Mouse (Mus musculus) kidney, adult 10 weeks (tissue): ENCODE data around the gene Pla2g4d. TPM values are rescaled to one million over a fixed set of nuclear protein-coding genes. Genes with fewer than 3 reads are reported as not detected.

ENCODE experiments used
- polyA plus RNA-seq: library from polyadenylated mRNA; stranded (reverse); fragments of 350-450 nt; fragmentation: Illumina TruSeq; extraction: RNeasy Lipid Tissue Mini Kit (QIAGEN cat#74804); gene quantifications from one replicate; pipeline ENCODE4 v1.2.3, GENCODE M21; 2014; ENCODE audit warnings: low read depth, low replicate concordance

Gene Pla2g4d
- not detected for polyA plus RNA-seq

GRCm38 (mm10) chr2:120288995-120289394, at the start of gene Pla2g4d:
Gene Pla2g4d, minus strand, starts transcription at chr2:120289197.

DNA sequence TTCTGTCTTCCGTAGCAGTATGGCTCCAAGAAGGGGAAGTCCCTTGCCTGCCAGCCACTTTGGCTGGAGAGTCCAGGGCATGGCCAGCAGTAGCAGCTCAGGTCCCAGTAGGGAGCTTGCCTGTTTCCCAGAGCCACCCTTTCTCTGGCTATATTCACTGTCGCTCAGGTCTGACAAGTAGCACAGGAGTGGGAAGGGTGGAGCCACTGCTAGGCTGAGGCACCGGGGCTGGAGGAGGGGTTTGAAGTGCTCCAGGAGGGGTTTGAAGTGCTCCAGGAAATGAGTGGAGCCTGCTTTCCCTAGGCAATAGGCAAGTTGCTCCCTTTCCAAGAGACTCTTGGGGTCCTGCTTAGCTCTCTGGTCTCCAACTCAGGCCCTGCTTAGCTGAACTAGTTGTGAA, 25.0 kb upstream of the Pla2g4d start, which contains the start of gene Pla2g4f:
TSS of gene Pla2g4f (minus strand) at position 190 of the 400 bp plus-strand sequence.

GRCm38 (mm10) chr2:120244679-120245420, 44.1 kb downstream of the Pla2g4d start, which contains the start of gene Pla2g4e:
Gene Pla2g4e, minus strand, starts transcription at chr2:120245335.

Other genes with a start within 250 kb of the Pla2g4d start
- gene Ehd4, start 134.6 kb downstream of the Pla2g4d start, polyA plus RNA-seq: 25.4 TPM
- not detected for gene Pla2g4e, start 43.9 kb downstream of the Pla2g4d start, polyA plus RNA-seq
- gene Pla2g4f, start 25.0 kb upstream of the Pla2g4d start, polyA plus RNA-seq: not detected
- 16.1 TPM for gene Vps39, start 63.9 kb upstream of the Pla2g4d start, polyA plus RNA-seq
- gene Ganc, start 114.7 kb upstream of the Pla2g4d start, polyA plus RNA-seq: 34.0 TPM
- gene Tmem87a, start 114.9 kb upstream of the Pla2g4d start, polyA plus RNA-seq: 63.3 TPM
- gene Capn3, start 166.8 kb upstream of the Pla2g4d start, polyA plus RNA-seq: not detected